Mouse (Mus musculus) intestine, postnatal 0 days (tissue): ENCODE results near the gene Hsd11b1. TPM values are rescaled to one million over a fixed set of nuclear protein-coding genes. Genes with fewer than 3 reads are reported as not detected.
A peak's percentile ranks its signal among the peaks of the same experiment; 100 is the strongest.

Experiments
- ATAC-seq: fragments of 200-750 bp; cut with Nextera tagmentation; 2 replicates; pipeline ENCODE4 v1.8.0; 2017; ENCODE audit warnings: mild to moderate bottlenecking, moderate TSS enrichment, moderate library complexity
- H3K27ac ChIP-seq: fragments of 300-500 bp; sonication (generic); 2 replicates; pipeline ENCODE4 v1.5.1; 2014; ENCODE audit warnings: mild to moderate bottlenecking, low read depth, low read length, moderate library complexity
- H3K27me3 ChIP-seq: fragments of 300-500 bp; sonication (generic); replicated peaks from 2 replicates; pipeline ENCODE4 v1.6.1; 2014; ENCODE audit warnings: low read length, mixed read lengths; ENCODE audit not compliant: control insufficient read depth, insufficient read depth
- H3K36me3 ChIP-seq: fragments of 300-500 bp; sonication (generic); 2 replicates; pipeline ENCODE4 v1.6.1; 2014; ENCODE audit warnings: mild to moderate bottlenecking, moderate library complexity; ENCODE audit not compliant: control insufficient read depth, insufficient read depth
- H3K4me1 ChIP-seq: fragments of 300-500 bp; sonication (generic); replicated peaks from 2 replicates; pipeline ENCODE4 v1.6.1; 2014; ENCODE audit warnings: antibody characterized with exemption, low read length, mixed read lengths; ENCODE audit not compliant: control insufficient read depth, insufficient read depth
- H3K4me2 ChIP-seq: fragments of 300-500 bp; sonication (generic); replicated peaks from 2 replicates; pipeline ENCODE4 v1.6.1; 2014; ENCODE audit warnings: low read depth, mild to moderate bottlenecking, moderate library complexity
- H3K4me3 ChIP-seq: fragments of 300-500 bp; sonication (generic); 2 replicates; pipeline ENCODE4 v1.5.1; 2014; ENCODE audit warnings: low read depth, low read length
- H3K9ac ChIP-seq: fragments of 300-500 bp; sonication (generic); 2 replicates; pipeline ENCODE4 v1.6.1; 2014; ENCODE audit warnings: mild to moderate bottlenecking, low read depth, low read length
- H3K9me3 ChIP-seq: fragments of 300-500 bp; sonication (generic); 2 replicates; pipeline ENCODE4 v1.6.1; 2016; ENCODE audit warnings: mixed run types; ENCODE audit not compliant: control insufficient read depth
- CTCF ChIP-seq: sonication (generic); IDR thresholded peaks from 2 replicates; pipeline ENCODE4 v1.5.1; 2016; ENCODE audit warnings: low read depth, mild to moderate bottlenecking, control low read depth, antibody characterized with exemption, moderate library complexity
- WGBS: fragments of 180-500 bp; shearing (Covaris S2); extraction: QIAGEN DNeasy Blood & Tissue Kit; methylation state at CpG from one replicate; pipeline ENCODE4 v1.1.7; 2014; 5-methylcytosine and 5-hydroxymethylcytosine counted together
- polyA plus RNA-seq: library from polyadenylated mRNA; unstranded; fragments of >200 nt; fragmentation: Nextera tagmentation; extraction: Ambion mirVana; gene quantifications from 2 replicates; pipeline ENCODE4 v1.2.1, GENCODE M21; 2015

The Hsd11b1 gene
- polyA plus RNA-seq, 1 experiment from 2014 or later, result 3.2 TPM

DNA sequence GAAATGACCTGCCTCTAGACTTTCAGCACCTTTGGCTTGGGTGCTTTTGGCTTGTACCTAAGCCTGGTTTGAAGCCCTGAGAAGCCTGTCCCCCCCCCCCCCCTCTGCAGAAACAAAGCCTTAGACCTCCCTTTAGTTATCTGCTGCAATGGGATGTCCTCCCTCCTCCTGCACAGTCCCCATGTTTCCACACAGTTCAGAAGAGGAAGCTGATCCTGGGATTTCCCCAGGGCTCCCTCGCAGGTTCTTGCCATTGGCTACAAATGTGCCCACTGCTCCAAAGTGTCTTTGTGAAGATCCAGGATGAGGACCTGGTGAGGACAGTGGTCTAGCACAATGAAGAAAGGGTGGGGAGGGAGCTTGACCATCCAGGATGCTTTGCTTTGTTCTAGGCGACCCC is 39.2 kb upstream of the Hsd11b1 start:
- H3K4me2 ChIP-seq, result no peak overlapping the region
- WGBS, result 65% methylated on average over 2 of the region's 2 CpGs
- H3K4me1 ChIP-seq, result no peaks in the 10 kb centered on the region
- H3K27me3 ChIP-seq, result no peaks in the 10 kb centered on the region
- no peaks in the 10 kb centered on the region for H3K9me3 ChIP-seq
- no peaks in the 10 kb centered on the region for H3K36me3 ChIP-seq
- H3K27ac ChIP-seq, result no peak overlapping the region
- ATAC-seq, result no peak
- no peak overlapping the region for H3K4me3 ChIP-seq
- no peak overlapping the region for H3K9ac ChIP-seq
- no peak for TF ChIP-seq CTCF

- 33% methylated on average over 8 of the region's 8 CpGs for WGBS
- H3K4me2 ChIP-seq, result 0 out of 2 replicates have a peak overlapping the region, but pooled peaks have one; percentile 24
- no peaks in the 10 kb centered on the region for H3K4me1 ChIP-seq
- no peak for TF ChIP-seq CTCF
- H3K4me3 ChIP-seq, result no peak overlapping the region
- H3K9ac ChIP-seq, result no peak overlapping the region
- ATAC-seq, result peak; percentile 66
- H3K27ac ChIP-seq, result no peak overlapping the region
- H3K9me3 ChIP-seq, result no peaks in the 10 kb centered on the region
- no peaks in the 10 kb centered on the region for H3K36me3 ChIP-seq
- no peaks in the 10 kb centered on the region for H3K27me3 ChIP-seq
Observed at GRCm38 (mm10) chr1:193302093-193302405, 38.2 kb upstream of the Hsd11b1 start.

- H3K36me3 ChIP-seq, result no peaks in the 10 kb centered on the region
- no peak overlapping the region for H3K4me3 ChIP-seq
- H3K9me3 ChIP-seq, result no peaks in the 10 kb centered on the region
- 41% methylated on average over 6 of the region's 6 CpGs for WGBS
- H3K9ac ChIP-seq, result no peak overlapping the region
- no peaks in the 10 kb centered on the region for H3K27me3 ChIP-seq
- TF ChIP-seq CTCF, result no peak
- H3K27ac ChIP-seq, result no peak overlapping the region
- H3K4me2 ChIP-seq, result peak overlapping the region; percentile 24; the same call in 1 of the 2 replicates
- ATAC-seq, result peak; percentile 84
- H3K4me1 ChIP-seq, result no peaks in the 10 kb centered on the region
Observed at GRCm38 (mm10) chr1:193301216-193302092, 37.6 kb upstream of the Hsd11b1 start.

GRCm38 (mm10) chr1:193299995-193300394 is 36.1 kb upstream of the Hsd11b1 start:
- Histone ChIP-seq H3K9ac (no peak overlapping the region), H3K4me2 (no peak overlapping the region), H3K27ac (no peak overlapping the region), H3K4me3 (no peak overlapping the region), H3K9me3 (no peaks in the 10 kb centered on the region), H3K36me3 (no peaks in the 10 kb centered on the region), H3K4me1 (no peaks in the 10 kb centered on the region), H3K27me3 (no peaks in the 10 kb centered on the region)
- WGBS, result 67% methylated on average over 1 of the region's 1 CpGs
- TF ChIP-seq CTCF, result no peak
- no peak for ATAC-seq

- H3K4me2 ChIP-seq, result no peak overlapping the region
- H3K36me3 ChIP-seq, result no peaks in the 10 kb centered on the region
- no peak for TF ChIP-seq CTCF
- ATAC-seq, result no peak
- H3K27me3 ChIP-seq, result no peaks in the 10 kb centered on the region
- H3K27ac ChIP-seq, result no peak overlapping the region
- WGBS, result 87% methylated on average over 3 of the region's 3 CpGs
- H3K4me1 ChIP-seq, result no peaks in the 10 kb centered on the region
- no peak overlapping the region for H3K4me3 ChIP-seq
- no peak overlapping the region for H3K9ac ChIP-seq
- H3K9me3 ChIP-seq, result no peaks in the 10 kb centered on the region
Observed at GRCm38 (mm10) chr1:193298141-193298765, 34.4 kb upstream of the Hsd11b1 start.

DNA sequence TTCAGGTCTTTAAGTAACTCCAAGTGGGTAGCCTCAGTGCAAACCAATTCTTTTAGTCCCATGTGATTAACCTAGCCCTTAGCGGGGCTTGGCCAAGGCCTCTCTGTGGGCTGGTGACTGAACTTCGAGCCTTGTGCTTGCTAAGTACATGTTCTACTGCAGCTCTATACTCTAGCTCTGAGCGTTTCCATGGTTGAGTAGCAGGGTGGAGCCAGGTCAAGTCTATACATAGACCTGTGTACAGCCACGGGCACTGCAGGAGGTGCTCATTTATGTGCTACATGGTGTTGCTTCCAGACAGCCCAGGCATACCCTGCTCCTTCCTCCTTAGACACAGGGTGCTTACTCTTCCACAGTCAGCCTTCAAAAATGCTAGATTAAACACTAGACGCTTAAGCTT is 32.0 kb upstream of the Hsd11b1 start:
- Histone ChIP-seq H3K4me3 (no peak overlapping the region), H3K4me2 (no peak overlapping the region), H3K9ac (no peak overlapping the region), H3K27me3 (no peaks in the 10 kb centered on the region), H3K36me3 (no peaks in the 10 kb centered on the region), H3K4me1 (no peaks in the 10 kb centered on the region), H3K9me3 (no peaks in the 10 kb centered on the region), H3K27ac (no peak overlapping the region)
- ATAC-seq, result peak; percentile 74
- 51% methylated on average over 5 of the region's 5 CpGs for WGBS
- no peak for TF ChIP-seq CTCF
